Mouse (Mus musculus): ENCODE measurements around the gene Otos.

Otos gene

DNA sequence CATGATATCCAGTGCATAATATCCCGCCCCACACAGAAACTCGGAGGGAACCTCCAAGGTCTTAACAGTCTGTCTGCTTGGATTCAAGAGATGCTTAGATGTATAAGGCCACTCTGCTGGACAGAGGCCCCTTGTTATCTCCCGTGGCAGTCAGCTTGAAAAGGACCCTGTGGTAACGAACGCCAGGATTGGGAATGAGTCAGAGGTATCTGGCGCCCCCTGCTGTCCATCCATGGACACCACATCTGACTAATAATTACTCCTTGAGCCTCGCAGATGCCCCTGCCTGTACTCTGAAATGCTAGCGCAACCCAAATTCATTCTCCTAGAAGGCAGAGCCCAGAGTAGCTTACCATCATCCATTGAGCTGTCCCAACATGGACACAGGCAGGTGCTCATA, 889 bp downstream of the Otos start:
- in situ Hi-C loops (cut with MboI; ENCODE audit: unreplicated experiment in 2 of 2): no loop called here

DNA sequence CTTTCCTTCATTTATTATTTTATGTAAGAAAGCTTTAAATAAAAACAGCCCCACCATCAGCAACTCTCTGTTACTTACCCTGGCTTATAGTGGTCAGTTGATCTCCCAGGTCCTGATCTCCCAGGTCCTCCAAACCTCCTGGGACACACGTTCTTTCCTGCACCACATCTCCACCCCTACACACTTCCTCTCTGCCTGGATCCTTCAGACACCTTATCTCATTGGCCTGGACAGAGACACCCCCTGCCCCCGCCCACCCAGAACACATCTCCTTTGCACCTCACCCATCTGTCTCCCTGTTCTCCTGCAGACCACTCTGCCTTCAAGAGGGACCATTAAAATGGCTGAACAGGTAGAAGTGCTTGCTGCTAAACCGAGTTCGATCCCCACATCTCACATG, 1.6 kb downstream of the Otos start:
- in situ Hi-C loops (cut with MboI; ENCODE audit: unreplicated experiment in 2 of 2): no loop called here

DNA sequence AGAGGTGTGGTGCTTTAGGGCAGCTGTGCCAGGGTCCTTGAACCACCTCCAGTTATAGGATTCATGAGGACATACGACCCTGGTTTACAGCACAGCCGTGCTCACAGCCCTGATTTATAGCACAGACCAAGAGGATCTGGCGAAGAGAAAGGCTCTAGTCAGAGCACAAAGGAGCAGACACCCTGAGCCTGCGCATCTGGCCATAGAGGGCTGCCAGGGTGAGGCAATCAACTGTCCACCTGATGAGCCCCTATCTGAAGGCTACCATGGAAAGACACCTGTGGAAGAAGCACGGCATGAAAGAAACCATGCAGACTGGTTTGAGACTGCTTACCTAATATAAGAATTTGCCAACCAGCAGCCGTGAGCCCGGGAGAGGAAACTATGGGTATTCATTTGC, 2.0 kb downstream of the Otos start:
- in situ Hi-C loops (cut with MboI; ENCODE audit: unreplicated experiment in 2 of 2): no loop called here

DNA sequence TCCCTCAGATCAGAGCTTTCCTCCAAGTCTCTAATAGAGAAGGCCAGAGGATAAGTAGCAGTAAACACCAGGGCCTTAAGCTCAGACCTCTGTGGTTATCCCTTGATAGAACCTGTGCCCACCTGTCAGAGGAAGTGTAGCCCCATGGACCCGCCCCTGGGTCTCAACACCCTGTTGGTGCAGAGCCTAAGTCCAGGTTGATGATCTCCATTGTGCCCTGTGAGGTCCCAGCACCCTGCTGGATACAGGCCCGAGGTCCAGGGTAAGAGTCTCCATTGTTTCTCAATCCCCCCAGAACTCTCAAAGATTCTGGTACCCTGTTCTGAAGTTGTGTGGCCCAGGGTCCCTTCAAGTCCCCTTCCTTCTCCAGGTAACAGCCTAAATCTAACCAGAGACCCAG, 2.5 kb downstream of the Otos start:
- in situ Hi-C loops (cut with MboI; ENCODE audit: unreplicated experiment in 2 of 2): no loop called here

DNA sequence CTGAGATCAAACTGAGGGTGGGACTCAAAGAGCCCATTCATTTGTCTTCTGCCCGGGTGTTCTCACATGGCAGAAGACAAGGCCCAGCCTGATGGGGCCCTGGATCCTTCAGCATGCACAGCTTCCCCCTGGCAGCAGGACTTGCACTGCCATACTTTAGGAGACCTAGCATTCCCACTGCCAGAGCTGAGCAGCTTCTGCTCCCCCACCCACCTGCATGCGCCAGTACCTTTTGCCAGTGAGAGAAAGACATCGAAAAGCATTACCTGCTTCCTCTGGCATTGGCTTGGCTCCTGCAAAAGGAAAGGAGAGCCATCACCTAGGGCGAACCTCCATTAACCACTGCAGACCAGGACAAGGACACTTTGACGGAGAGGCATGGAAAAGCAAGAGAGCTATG, 3.7 kb downstream of the Otos start:
- in situ Hi-C loops (cut with MboI; ENCODE audit: unreplicated experiment in 2 of 2): no loop called here

DNA sequence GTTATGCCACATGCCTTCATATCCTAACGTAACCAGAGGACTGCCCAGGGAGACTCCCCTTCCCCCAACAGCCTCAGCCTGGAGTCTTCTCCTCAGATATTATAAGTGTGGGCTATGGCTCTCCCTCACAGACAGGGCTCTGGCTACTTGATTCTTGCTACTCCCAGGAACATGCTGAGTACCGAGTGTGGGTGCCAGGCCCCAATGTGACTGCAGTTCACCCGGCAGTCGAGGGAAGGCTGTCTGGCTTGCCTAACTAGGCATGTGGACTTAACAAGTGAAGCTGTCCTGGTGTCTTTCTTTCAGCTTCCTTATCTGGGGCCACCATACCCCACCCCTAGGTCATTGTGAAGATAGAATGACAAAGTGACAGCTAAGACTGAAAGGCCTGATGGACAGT, 5.0 kb downstream of the Otos start:
- in situ Hi-C loops (cut with MboI; ENCODE audit: unreplicated experiment in 2 of 2): no loop called here

DNA sequence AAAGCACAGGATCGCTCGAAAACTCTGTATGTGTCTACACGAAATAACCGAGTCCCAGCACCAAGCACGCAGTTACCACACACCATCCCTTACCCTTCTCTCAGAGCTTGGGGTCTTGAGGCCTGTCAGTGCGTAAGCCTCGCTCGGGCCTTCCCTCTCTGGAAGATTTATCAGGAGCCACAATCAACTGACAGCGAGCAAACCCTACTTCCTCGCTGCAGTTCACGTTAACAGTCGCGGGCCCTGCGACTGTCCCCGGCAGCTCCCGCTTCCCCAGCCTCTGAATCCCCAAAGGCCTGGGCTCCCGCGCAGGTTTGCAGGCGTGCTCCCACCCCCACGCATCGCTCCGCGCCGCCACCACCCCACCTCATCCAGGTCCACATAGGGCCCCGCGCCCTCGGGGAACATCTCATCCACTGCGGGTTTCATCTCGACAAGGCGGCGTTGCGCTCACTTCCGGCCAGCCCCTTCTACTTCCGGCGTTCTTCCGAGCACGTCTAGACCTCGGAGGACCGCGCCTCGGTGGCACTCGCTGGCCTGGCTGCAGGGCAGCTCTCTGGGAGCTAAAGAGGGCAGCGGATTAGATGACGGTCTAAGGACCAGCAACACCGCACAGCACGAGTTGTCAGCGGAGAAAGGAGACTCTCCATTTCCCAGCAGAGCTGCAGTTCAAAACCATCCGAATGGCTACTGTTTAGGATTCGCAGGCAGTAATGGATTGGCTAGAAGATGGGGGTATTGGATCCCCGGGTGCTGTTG, 6.9 kb downstream of the Otos start, which contains the start of gene Cops9:
Gene Cops9 (minus strand): TSS at position 472 of the 759 bp plus-strand sequence.
- in situ Hi-C loops (cut with MboI; ENCODE audit: unreplicated experiment in 2 of 2): no loop called here

DNA sequence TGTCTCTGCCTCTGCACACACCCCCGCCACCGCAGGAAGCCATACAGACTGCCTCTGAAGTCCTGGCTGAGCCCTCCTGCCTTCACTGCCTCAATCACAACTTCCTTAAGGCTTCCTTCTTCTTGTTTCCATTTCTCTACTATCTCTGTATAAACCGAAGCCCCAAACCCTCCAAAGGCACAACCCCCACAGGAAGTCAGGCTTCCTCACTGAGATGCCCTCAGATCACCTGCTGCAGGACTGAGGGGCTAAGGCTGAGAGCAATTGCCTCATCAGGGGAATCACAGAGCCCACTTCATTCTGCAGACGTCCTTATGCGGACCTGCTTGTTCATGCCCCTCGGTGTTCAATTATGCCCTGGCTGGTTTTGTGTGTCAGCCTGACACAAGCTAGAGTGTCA, 8.2 kb downstream of the Otos start:
- in situ Hi-C loops (cut with MboI; ENCODE audit: unreplicated experiment in 2 of 2): no loop called here

DNA sequence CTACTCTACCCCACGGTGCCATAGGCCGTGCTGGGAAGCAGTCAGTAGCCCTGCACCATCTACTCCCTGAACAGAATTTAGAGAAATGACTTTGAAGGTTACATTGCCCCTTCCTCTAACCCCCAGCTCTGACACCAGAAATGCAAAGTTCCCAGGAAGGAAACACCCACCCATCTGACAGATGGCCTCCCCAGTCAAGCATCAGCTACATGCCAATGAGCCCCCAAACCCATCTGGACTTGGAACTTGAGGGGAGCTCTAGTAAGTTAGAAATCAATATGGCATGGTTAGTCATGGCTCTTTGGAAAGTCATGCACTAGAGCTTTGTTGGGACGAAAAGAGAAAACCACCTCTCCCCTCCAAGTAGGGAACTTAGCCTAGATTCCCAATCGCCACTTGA, 9.9 kb downstream of the Otos start:
- in situ Hi-C loops (cut with MboI; ENCODE audit: unreplicated experiment in 2 of 2): no loop called here

DNA sequence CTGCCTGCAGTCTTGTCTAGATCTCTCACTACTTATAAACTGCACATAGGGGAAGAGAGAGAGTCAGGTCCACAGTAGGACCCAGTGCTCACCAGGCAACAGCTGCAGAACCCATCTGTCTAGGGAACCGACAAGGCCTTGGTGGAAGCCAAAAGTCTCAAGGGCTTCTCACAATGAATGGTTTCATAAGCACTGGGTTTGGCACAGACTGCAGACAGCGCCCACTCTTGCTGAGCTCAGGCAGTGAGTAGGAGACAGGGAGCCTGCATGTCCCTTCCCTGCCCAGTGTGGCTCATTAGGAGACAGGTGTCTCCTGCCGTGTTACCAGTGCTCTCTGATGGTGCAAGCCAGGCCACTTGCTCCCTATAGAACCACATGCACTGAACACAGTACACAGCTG, 10.5 kb downstream of the Otos start:
- in situ Hi-C loops (cut with MboI; ENCODE audit: unreplicated experiment in 2 of 2): no loop called here

DNA sequence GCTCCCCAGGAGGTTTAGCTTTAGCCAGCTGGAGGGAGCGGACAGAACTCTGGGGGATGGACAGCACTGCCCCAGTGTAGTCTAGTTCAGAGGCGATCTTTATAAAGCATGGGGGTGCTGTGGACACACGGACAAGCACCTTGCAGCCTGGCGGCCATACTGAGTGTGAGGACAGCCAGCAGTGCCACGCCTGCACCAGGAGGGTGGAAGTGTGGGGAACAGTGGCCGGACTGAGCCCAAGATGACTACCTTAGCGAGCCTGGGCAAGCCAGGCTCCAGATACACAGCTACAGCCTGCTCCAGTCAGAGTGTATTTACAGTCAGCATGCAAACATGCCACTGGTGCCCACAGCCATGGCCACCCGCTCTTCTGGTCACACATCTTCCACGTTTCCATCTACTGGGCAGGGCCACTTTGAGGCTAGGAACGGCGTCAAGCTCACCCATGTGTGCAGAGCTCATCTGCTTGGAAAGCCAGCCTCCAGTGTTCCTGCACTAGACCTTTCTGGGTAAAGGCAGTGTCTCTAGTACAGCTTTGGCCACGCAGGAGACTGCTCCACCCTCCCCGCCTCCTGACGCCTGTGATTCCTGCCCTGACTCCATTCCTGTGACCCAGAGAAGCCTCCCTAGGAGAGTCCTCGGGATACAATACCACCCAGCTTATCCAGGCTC, 11.0 kb downstream of the Otos start:
- in situ Hi-C loops (cut with MboI; ENCODE audit: unreplicated experiment in 2 of 2): no loop called here

DNA sequence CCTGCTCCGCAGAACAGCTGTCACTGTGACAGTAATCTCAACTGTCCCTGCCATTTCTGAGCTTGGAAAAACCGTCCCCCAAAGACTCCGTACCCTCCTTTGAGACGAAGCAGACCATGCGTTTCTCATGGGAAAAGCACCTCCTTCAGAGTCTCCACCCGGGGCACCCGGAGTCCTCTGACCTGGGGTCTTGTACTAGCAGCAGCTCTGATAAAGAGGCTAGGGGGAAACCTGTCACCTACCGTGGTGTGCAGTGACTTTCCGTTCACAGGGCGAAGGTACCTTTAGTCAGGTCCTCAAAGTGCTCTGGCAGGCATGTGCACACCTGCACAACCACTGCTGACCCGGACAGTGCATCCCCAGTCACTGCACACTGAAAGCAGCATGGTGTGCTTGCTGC, 12.0 kb downstream of the Otos start:
- in situ Hi-C loops (cut with MboI; ENCODE audit: unreplicated experiment in 2 of 2): no loop called here

DNA sequence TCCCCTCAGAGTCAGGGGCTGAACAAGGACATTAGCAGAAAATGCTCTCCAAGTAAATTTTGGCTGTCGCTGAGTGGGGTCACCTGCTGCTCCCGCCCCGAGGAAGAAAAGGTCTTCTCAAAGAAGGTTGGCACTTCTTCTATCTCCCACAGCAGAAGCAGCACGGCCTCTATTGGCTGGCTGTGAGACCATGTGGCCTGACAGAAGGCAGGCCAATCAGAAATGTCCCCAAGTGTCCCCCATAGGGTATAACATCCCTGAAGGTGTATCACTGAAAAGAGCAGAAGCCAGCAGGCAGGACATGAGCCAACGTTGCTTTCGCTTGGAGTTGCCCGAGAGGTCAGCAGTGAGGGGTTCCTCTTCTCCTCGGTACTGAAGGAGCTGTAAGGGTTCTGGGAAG, 12.6 kb downstream of the Otos start:
- in situ Hi-C loops (cut with MboI; ENCODE audit: unreplicated experiment in 2 of 2): no loop called here

DNA sequence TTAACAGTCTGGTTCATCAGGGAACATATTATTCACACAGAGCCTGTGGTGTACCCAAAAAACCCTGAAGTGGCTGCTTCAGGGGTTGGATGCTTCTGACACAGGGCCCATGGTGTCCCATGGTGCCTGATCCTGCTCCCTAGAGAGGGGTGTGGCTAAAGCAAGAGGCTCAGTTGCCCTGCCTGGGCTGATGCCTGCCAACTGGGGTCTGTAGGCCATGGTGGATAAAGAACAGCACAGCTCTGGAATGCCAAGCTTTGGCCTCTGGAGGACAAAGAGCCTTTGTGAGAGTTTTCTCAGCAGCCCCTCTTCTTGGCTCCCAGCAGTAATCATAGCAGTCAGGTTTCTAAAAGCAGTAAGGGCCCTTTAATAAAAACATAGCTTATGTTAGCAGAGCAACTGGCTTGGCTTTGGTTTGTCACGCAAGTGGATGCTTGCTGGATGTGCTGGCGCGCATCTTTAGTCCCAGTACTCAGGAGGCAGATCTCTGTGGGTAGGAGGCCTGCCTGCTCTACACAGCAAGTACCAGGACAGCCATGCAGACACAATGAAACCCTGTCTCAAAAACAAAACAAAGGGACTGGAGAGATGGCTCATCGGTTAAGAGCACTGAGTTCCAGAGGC, 13.6 kb downstream of the Otos start:
- in situ Hi-C loops (cut with MboI; ENCODE audit: unreplicated experiment in 2 of 2): no loop called here

DNA sequence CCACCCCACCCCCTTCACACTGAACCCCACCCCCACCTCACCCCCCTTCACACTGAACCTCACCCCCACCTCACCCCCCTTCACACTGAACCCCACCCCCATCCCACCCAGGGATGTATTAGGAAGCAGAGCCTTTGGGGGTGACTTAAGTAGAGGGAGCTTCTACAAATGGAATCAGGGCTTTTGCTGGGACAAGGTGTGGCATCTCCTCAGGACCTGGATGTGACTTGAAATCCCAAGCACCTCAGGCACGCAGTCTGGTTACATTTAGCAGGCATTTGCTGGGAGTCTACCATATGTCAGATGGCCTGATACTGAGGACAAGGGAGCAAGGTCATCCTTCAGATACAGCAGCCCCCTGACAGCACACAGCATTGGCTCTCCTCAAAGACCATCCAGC, 14.1 kb downstream of the Otos start:
- in situ Hi-C loops (cut with MboI; ENCODE audit: unreplicated experiment in 2 of 2): no loop called here

DNA sequence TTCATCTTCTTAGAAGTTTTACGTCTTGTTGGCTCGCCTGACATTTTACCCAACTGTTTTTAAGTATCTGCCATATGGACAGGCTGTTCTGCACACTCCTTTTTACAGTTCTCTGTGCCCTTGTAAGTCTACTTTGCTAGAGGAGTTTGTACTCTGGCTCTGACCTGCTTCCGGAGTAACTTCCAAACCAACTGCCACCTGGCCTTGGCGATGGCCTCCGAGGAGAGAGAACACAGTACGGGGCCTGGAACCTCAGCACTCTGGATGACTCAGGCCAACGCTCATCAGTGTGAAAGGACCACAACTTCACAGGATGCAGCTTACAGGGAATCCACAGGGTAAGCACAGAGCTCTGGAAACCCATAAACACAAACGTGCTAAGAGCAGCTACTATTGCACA, 14.9 kb downstream of the Otos start:
- in situ Hi-C loops (cut with MboI; ENCODE audit: unreplicated experiment in 2 of 2): no loop called here

DNA sequence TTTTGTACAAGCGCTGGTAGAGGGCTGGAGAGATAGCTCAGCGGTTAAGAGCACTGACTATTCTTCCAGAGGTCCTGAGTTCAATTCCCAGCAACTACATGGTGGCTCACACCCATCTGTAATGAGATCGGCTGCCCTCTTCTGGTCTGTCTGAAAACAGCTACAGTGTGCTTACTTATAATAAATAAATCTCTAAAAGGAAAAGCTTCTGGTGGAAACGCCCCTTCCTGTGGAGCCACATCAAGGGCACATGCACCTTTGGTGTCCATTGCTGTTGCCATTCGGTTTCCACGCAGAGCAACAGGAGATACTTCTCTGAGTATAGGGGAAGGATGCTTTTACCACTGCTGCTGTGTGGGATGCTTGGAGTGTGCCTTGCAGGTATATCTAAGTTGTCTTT, 15.7 kb downstream of the Otos start:
- in situ Hi-C loops (cut with MboI; ENCODE audit: unreplicated experiment in 2 of 2): no loop called here

DNA sequence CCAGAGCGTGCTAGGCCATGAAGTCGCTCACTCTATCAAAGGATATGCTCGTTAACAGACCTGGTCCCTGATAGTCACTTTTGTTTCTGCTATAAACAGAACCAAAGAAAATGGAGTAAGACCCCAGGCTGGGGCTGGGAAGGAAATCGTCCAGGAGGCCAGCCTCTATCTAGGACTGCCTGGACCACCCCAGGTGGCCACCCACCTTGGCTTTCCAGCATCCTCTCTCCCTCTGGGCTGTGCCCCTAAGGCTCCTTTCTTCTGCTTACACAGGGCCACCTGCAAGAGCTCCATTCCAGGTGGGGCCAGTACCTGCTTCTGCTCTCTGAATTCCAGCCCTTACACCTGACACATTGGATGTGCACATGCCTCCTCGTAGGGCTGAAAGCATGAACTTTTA, 16.4 kb downstream of the Otos start:
- in situ Hi-C loops (cut with MboI; ENCODE audit: unreplicated experiment in 2 of 2): no loop called here

DNA sequence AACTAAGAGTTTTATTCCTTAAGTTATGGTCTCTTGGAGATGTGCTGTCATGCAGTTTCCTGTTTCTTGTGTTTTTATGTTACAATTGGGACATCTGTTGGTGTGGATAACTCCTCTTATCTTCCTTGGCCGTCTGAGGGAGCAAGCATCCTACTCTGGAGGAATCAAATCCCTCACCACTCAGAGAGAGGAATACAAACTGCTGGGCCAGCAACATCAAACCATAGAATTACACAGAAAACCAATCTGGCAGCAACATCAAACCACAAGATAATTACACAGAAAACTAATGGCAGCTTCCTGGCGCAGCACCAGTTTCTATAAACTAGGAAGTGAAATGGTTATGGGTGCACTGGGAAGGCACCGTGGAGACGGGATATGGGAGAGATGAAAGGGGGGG, 20.4 kb downstream of the Otos start:
- in situ Hi-C loops (cut with MboI; ENCODE audit: unreplicated experiment in 2 of 2): no loop called here

DNA sequence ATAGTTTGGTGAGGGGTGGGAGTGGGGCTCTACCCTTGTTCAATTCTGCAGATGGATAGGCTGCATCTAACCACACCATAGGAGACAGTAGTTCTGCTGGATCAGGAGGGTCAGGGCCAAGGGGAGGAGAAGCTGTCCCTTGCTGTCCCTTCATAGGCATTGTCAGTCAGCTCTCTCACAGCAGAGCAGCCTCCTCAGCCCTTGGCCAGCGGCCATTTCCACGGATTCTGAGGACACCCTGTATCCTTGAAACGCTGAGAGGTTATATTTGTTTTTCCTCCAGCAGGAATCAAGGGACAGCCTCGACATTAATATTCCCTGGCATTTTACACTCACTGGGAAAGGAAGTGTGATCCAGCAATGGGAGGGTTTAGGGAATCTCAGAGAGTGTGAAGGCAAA, 30.3 kb downstream of the Otos start:
- in situ Hi-C loops (cut with MboI; ENCODE audit: unreplicated experiment in 2 of 2): loop anchor here (10.0 to 25.0 kb wide), 5 partner anchors 219 to 1194 kb away; partner anchors contain the start of gene Gpc1 (in 1 of the 2)

DNA sequence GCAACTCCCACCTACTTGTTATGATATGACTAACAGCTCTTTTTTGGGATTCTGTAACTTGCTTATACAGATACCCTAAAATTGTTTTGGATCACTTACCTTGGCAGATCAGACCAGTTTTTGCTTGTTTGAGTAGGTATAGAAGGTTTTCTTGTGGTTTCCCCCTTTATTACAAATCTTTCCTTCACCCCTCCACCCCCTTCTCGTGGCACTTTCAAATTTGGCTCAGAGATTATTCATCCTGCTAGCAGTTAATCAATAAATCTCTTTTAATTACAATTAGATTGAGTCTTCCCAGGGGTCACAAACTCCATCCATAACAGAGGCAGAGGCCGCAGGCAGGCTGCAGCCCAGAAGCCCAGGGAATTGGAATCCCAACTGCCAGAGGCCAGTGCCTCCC, 31.2 kb downstream of the Otos start, which contains the start of gene Olfr12:
Gene Olfr12 (plus strand): TSS at position 301 of the 400 bp plus-strand sequence.
- in situ Hi-C loops (cut with MboI; ENCODE audit: unreplicated experiment in 2 of 2): loop anchor here (10.0 to 25.0 kb wide), 5 partner anchors 220 to 1193 kb away; partner anchors contain the start of gene Gpc1 (in 1 of the 2)

DNA sequence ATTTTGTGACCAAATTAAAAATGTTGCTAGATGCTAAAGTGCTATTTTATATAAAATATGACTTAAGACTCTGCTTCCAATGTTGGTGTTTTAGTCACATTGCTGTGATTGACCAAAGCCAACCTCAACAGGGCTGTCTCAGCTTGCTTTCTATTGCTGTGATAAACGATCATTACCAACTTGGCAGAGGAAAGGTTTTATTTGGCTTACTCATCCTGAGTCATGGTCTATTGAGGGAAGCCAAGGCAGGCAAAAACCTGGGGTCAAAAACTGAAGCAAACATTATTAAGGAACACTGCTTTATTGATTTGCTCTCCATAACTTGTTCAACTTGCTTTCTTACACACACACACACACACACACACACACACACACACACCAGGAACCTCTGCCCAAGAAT, 32.6 kb downstream of the Otos start:
- in situ Hi-C loops (cut with MboI; ENCODE audit: unreplicated experiment in 2 of 2): loop anchor here (10.0 to 25.0 kb wide), 5 partner anchors 221 to 1191 kb away; partner anchors contain the start of gene Gpc1 (in 1 of the 2)
